Mouse (Mus musculus): ENCODE data around the gene Slc15a4.

Gene Slc15a4

GRCm38 (mm10) chr5:127632167-127633145 is at the start of gene Slc15a4, which contains the start of gene Glt1d1:
Gene Slc15a4 (minus strand): TSS chr5:127632897.
Gene Glt1d1 (plus strand): TSS chr5:127632262.
- peak; percentile 39 for DNase-seq (ENCODE audit: low read depth, low spot score)

GRCm38 (mm10) chr5:127678501-127678900 is 45.8 kb upstream of the Slc15a4 start:
- no peak for DNase-seq (ENCODE audit: low read depth, low spot score)

GRCm38 (mm10) chr5:127677561-127677960 is 44.9 kb upstream of the Slc15a4 start:
- no peak for DNase-seq (ENCODE audit: low read depth, low spot score)

GRCm38 (mm10) chr5:127673913-127674312 is 41.2 kb upstream of the Slc15a4 start:
- no peak for DNase-seq (ENCODE audit: low read depth, low spot score)

- no peak for DNase-seq (ENCODE audit: low read depth, low spot score)
Observed at GRCm38 (mm10) chr5:127660979-127661378, 28.3 kb upstream of the Slc15a4 start.

GRCm38 (mm10) chr5:127660267-127660666 is 27.6 kb upstream of the Slc15a4 start:
- DNase-seq (ENCODE audit: low read depth, low spot score): no peak

- peak; percentile 29 for DNase-seq (ENCODE audit: low read depth, low spot score)
Observed at GRCm38 (mm10) chr5:127659312-127659711, 26.6 kb upstream of the Slc15a4 start.

- no peak for DNase-seq (ENCODE audit: low read depth, low spot score)
Observed at GRCm38 (mm10) chr5:127658257-127658656, 25.6 kb upstream of the Slc15a4 start.

- DNase-seq (ENCODE audit: low read depth, low spot score): peak; percentile 40
Observed at GRCm38 (mm10) chr5:127649077-127649476, 16.4 kb upstream of the Slc15a4 start.

- DNase-seq (ENCODE audit: low read depth, low spot score): no peak
Observed at GRCm38 (mm10) chr5:127648046-127648445, 15.3 kb upstream of the Slc15a4 start.

- no peak for DNase-seq (ENCODE audit: low read depth, low spot score)
Observed at GRCm38 (mm10) chr5:127641185-127641958, 8.7 kb upstream of the Slc15a4 start.

- DNase-seq (ENCODE audit: low read depth, low spot score): no peak
Observed at GRCm38 (mm10) chr5:127640359-127640758, 7.7 kb upstream of the Slc15a4 start.

GRCm38 (mm10) chr5:127639635-127640034 is 6.9 kb upstream of the Slc15a4 start:
- DNase-seq (ENCODE audit: low read depth, low spot score): peak; percentile 39

GRCm38 (mm10) chr5:127639067-127639605 is 6.4 kb upstream of the Slc15a4 start:
- DNase-seq (ENCODE audit: low read depth, low spot score): peak; percentile 39

GRCm38 (mm10) chr5:127638177-127638576 is 5.5 kb upstream of the Slc15a4 start:
- no peak for DNase-seq (ENCODE audit: low read depth, low spot score)

- DNase-seq (ENCODE audit: low read depth, low spot score): no peak
Observed at GRCm38 (mm10) chr5:127637622-127638021, 4.9 kb upstream of the Slc15a4 start.

GRCm38 (mm10) chr5:127633666-127634065 is 969 bp upstream of the Slc15a4 start:
- no peak for DNase-seq (ENCODE audit: low read depth, low spot score)

- no peak for DNase-seq (ENCODE audit: low read depth, low spot score)
Observed at GRCm38 (mm10) chr5:127633188-127633587, 491 bp upstream of the Slc15a4 start.

- no peak for DNase-seq (ENCODE audit: low read depth, low spot score)
Observed at GRCm38 (mm10) chr5:127631671-127632070, 1.0 kb downstream of the Slc15a4 start.

- DNase-seq (ENCODE audit: low read depth, low spot score): no peak
Observed at GRCm38 (mm10) chr5:127627242-127627641, 5.5 kb downstream of the Slc15a4 start.

GRCm38 (mm10) chr5:127624427-127625213 is 8.1 kb downstream of the Slc15a4 start:
- no peak for DNase-seq (ENCODE audit: low read depth, low spot score)

Measured in WW6 (cell line).